Mouse (Mus musculus) skeletal muscle tissue, adult 2 months (tissue): Measurements from ENCODE around the gene Ttyh3.
A peak's percentile ranks its signal among the peaks of the same experiment; 100 is the strongest.

ENCODE experiments used
- DNase-seq: peaks from one replicate; pipeline ENCODE4 v3.0.0-alpha.2; 2012; ENCODE audit warnings: low read depth, low spot score

The Ttyh3 gene

DNA sequence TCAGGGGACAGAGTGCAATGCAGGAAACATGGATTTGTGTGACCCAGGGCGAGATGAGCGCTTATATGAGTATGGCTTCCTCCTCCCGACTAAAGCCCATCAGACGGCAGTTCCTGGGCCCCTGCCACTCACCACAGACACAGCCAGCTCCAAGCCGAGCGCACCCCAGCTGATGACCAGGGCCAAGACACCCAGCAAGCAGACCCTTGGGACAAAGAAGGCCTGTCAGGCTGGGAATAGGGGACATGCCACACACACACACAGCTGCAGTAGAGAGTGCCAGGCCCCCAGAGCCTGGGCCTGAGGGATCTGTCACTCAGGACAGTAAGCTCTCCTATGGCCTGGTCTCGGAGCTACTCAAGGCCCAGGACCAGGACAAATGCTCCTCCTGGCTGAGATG, 15.4 kb downstream of the Ttyh3 start:
- DNase-seq = no peak

DNA sequence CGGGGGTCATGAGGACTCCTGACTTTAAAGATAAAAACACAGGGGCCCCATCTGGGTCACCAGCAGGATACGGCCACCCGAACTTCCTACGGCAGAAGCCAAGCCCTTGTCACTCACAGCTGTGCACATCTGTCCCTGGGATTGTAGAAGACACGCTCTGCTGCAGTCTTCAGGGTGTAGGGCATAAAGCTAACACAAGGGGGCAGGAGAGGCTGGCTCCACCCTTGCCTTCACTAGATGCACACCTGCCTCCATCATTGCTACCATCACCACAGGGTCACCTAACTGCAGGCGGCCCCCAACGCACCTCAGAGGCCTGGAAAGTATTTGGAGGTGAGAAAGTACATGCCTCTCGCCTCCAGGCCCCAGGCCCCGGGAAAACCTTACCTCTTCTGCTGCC, 19.8 kb downstream of the Ttyh3 start:
- no peak for DNase-seq

DNA sequence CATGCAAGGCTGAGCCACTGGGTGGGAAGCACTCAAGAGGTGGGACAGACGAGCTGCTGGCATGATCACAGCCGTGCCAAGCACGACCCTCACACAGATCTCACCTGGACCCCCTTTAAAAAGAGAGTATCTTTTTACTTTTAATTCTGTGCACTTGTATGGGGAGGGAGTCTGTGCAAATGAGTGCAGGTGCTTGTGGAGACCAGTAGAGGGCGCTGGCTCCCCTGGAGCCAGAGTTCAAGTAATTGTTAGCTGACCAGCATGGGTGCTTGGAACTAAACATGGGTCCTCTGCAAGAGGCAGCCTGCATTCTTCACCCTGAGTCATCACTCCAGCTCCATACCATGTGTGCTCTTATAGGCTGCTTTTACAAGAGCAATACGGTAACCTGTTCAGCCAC, 21.3 kb downstream of the Ttyh3 start:
- DNase-seq = no peak

DNA sequence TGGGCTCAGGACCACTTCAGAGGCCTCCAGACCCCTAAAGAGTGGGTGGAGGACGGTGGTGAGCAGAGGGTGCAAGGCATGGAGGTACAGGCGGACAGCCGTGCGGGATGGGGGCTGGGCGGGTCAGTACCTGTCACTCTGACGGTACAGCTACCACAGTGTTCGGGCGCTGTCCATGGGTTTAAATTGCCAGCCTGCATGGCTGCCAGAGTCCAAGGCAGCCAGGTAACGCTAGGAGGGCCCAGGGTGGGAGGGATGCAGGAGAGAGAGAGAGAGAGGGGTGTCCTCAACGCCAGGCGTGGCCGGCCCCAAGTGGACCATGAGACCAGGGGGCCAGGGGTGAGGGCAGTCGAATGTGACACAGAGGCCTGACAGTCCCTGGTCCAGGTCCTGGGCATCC, 23.9 kb downstream of the Ttyh3 start:
- no peak for DNase-seq

DNA sequence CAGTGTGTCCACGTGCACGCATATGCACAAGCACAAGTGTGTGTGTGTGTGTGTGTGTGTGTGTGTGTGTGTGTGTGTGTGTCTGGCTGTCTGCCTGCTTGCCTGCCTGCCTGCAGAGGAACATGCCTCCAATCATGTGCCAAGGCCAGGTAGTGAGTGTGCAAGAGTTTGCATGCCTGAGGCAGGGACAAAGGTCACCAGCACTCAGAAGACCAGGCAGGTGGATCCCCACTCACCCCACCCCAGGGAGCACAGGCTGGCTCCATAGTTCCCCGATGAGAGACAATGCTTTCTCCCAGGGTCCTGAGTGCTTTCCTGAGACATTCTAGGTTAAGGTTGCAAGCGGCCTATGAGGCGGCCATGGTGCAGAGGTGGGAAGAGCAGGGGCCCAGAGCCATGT, 24.6 kb downstream of the Ttyh3 start:
- no peak for DNase-seq

DNA sequence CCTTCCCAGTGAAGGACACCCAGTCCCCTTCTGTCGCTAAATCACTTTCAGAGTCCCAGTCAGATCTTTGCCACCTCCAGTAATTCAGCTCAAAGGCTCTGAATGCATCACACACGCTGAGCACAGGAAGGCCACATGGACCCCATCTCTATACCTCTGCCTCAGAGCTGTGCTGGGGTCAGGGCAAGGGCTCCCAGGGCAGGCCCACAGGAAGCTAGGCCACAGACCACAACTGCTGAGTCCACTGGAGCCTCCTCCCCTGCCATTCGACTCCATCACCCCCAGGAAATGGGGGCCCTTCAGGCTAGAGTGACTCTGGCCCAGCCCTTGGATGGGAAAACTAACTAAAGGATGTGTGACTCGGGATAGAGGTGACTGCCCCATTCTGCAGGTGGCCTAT, 25.0 kb downstream of the Ttyh3 start:
- no peak for DNase-seq

DNA sequence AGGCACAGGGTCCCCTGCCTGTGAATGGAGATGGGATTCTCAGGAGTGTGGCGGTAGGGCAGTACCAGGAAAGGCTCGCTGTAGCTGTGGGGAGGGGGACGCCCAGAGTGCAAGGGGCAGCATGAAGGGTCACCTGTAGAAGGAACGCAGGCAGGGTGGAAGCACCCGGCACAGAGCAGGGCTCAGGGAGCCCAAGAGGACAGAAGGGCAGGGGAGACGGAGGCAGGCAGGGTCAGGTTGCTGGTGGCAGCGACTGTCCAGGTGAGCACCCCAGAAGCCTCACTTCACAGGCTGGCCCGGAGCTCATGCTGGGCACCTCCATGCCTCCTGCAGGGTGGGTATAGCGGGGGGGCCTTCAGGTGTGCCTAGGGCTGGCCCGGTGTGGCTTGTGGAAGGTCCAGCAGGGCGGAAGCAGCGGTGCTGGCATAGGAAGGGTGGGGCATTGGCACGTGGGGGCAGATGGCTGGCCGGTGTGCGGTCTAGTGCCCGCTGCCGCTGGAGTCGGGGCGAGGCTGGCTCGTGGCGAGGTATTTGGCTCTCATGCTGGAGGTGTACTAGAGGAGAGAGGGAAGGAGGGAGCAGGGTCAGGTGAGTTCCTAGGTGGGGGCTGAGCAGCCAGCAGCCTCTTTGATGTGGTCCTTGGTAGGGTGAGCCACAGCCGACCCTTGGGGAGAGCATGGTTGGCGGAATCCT, 25.7 kb downstream of the Ttyh3 start:
- DNase-seq = no peak

DNA sequence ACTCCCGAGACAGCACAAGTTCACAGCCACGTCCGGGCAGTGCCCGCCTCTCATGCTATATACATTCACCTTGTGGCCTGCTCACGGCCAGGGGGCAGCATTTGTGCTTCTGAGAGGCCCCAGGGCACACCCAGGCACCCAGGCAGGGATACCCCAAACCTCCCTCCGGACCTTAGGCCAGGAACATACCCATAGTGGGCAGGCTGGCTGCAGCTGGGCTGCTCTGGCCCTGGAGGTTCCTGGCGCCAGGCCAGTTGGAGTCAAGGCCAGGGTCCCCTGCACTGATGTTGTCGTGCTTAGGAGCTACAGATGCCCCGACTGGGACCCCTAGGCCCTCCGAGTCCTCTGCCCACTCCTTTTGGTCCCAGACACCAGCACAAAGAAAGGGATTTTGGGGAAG, 27.3 kb downstream of the Ttyh3 start:
- no peak for DNase-seq

DNA sequence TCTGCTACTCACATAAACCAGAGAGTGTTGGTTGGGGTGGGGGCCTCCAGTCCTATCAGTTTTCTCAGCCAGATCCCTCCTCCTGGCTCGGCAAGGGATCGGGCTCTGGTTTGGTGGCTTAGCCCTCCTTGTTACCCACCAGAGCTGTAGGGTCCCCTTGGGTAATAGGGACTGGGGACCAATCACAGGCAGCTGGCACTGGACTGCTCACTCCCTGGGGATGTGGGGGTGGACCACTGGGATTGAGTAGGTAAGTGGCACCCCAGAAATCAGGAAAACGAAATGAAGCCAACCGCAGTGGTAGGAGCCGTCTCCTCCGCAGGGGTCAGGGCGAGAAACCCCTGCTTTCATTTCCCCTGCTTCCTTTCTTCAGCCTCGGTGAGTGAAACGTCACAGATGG, 27.7 kb downstream of the Ttyh3 start:
- DNase-seq = no peak

DNA sequence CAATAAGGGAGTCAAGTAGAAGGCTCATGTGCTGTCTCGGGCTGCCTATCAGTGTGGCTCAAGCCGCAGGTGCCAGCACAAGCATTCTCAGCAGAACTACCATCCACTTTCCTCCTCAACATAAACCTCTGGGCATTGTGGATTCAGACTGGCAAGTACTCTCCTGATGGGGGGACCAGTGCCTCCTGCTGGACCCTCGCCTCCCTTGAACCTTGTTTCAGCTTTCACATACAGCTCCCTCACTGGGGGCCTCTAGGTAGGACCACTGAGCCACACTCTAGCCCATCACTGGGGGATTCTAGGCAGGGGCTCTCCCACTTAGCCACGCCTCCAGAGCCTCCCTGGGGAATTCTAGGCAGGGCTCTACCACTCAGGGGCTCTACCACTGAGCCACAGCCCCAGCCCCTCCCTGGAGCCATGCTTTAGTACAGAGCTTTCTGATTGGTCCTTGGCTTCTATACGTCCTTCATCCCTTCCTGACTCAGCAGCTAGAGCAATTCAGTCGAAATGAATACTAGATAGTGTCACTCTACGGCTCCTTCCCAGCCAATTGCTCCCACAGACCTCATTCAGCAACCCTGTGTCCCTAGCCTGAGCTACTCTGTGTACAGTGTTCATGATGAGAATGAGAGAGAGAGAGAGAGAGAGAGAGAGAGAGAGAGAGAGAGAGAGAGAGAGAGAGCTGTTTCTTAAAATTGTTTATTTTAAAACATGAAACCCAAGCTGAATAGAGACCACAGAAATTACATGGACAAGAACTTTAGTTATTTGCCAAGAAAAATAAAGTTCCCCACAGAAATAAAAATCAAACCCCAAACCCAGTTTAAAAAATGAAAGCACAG, 28.7 kb downstream of the Ttyh3 start:
- DNase-seq = no peak

DNA sequence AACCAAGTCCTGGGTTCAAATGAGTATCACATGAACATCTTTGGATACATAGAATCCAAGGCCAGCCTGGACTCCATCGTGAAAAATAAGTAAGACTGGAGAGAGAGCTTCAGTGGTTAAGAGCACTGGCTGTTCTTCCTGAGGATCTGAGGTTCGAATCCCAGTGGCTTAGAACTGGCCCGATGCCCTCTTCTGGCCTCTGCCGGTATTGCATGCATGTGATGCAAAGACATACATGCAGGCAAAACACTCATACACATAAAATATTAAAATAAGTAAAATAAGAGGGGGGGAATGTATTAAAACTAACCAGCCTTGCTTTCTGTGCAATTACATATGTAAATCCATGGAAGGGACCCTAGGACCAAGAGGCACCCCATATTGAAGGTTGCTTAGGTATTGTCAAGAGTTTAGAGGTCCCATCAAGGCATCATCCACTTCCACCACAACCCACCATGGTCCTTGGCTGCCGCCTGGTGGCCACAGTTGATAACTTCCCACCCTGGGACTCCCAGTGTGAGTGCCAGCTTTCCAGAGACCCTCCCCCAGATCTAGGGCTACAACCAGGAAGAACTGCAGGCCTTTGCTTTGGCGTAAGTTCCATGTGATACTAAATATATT, 29.6 kb downstream of the Ttyh3 start:
- no peak for DNase-seq

DNA sequence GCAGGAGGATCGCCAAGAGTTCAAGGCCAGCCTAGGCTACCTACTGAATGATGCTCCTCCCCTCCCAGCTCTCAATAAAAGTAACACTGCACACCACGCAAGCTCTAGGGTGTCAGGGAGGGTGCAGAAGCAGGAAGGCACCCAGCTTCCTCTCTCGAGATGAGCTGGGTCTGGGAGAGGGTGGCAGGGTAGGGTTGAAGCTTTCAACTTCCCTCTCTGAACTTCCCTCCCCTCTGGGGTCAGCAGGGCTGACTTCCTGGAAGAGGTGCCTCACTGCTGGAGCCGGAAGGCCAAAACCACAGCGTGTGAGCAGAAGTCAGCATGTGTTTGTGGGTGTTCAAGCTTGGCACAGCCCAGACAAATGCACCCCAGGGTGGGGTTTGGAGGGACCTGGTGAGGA, 31.1 kb downstream of the Ttyh3 start:
- DNase-seq = peak; percentile 79

DNA sequence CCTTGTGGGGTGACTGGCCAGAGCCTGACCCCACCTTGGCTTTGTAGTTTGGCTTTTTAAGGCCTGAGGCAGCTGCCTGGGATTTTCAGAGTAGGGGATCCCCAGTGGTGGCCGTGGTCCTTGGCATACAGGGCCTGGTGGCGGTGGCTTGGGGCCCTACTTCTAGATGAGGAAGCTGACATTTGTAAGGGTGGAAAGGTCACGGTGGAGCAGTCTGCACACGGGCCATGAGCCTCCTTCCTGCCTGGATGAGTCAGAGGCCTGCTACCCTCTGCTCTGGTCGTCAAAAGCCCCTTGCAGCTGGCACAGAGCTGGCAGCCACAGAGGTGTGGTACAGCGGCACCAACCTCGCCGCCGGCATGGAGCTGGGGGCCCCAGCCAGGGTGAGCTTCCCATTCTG, 32.1 kb downstream of the Ttyh3 start:
- no peak for DNase-seq

DNA sequence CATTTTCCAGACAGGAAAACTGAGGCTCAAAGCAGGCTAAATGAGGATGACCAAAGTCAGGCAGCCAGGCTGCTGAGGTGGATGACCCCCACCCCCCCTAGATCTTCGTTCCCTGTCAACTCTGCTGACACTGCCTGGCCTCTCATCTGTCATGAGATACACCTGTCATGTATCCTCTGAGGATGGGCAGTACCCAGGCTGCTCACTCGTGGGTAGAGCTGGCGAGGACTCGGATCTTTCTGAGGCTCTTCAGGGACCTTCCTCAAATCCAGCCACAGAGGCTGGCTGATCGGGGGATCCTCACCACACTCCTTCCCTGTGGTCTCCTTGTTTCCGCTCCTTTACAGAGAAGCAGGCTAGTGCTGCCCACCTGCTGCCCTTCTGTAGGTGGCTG, 32.7 kb downstream of the Ttyh3 start:
- no peak for DNase-seq

DNA sequence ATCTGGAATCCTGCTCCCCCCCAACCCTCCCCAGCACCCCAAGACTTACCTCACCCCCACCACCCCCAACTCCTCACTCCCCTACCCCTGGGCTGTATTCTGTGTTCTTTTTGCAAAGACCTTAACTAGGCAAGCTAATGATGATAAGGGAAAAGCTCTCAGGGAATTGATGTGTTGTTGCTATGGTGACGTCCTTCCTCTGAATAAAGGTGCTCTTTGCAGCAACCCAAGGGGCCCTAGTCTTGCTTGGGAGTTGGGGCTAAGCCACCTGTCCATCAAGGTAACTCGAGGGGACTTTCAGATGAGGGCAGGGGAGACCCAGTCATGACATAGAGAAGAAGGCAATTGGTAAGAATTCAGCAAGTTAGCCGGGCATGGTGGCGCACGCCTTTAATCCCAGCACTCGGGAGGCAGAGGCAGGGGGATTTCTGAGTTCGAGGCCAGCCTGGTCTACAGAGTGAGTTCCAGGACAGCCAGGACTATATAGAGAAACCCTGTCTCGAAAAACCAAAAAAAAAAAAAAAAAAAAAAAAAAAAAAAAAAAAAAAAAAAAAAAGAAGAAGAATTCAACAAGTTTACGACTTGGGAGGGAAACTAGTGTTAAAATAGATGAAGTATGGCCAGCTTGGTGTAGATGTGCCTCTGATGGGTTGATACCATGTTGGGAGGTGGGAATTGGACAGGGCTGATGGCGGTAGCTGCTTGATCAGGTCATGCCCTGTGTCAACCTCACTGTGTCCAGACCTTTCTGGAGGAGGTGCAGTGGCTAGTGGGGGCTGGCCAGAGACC, 33.3 kb downstream of the Ttyh3 start:
- DNase-seq = no peak

DNA sequence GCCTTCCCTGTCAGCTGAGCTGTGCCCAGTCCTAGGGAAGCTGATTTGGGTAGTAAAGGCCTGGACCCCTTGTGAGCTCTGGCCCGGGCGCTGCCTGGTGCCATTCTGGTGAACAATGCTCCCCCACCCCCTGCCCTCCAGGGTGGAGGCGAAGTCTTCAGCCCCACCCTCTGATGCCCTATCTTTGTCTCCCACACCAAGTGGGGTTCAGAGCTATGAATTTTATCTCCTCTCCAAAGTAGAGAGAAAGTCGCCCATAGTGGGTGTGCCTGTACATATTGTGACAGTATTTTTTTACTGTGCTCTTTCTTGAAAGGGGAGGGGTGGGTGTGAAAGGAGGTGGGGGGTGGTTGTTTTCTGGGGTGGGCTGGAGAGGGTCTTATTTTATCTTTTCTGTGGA, 34.0 kb downstream of the Ttyh3 start:
- no peak for DNase-seq

DNA sequence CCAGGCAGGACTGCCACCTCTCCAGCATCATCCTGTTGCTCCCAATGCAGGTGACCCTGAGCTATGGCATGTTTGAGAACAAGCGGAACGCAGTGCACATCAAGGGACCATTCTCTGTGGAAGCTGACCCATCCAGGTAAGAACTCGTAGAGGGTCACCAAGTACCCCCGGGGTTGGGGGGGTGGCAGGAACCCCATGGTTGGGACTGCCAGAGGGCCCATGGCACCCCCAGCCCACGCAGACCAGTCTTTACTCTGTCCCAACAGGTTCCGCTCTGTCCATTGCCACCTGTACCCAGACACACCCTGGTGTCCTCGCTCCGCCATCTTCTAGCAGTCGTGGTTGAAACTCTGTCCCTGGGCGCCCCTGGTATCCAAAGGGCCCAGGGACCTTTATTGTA, 34.7 kb downstream of the Ttyh3 start:
- DNase-seq = no peak

DNA sequence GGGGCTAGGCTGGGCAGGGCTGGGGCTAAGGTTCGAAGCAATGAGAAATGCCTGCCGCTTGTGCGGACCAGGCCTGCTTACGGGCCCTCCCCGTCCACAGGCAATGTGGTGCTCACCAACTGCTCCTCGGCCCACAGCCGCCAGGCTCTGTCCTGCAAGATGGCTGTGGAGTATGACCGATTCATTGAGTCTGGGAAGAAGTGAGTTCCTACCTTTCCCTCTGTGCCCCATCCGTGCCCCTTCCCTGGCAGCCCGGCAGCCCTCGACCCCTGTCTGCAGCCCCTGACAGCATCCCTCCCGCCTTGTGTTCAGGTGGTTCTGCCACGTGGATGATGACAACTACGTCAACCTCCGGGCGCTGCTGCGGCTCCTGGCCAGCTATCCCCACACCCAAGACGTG, 36.6 kb downstream of the Ttyh3 start:
- DNase-seq = no peak

DNA sequence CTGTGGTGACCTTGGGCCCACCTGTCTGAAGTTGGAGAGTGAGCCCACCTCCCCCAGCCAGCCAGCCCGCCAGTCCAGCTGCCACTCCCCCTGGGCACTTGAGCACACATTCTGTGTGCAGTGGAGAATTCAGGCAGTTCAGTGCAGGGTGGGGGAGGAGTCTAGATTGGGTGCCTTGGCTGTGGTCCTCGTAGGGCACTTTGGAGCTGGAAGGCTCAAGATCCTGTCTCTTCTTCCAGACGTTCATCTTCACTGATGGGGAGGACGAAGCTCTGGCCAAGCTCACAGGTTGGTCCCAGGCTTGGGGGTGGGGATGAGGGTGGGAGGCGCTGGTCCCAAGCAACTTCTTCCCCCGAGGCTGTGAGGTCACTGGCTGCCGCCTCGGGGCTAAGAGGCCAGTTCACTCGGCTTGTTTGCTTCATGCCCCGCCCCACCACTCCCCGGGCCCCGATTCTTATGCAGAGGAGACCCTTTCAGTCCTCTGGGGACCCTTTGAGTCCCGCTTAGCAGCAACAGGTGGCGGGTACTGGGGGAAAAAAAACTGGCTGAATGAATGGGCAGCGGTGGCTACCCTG, 37.1 kb downstream of the Ttyh3 start:
- no peak for DNase-seq

DNA sequence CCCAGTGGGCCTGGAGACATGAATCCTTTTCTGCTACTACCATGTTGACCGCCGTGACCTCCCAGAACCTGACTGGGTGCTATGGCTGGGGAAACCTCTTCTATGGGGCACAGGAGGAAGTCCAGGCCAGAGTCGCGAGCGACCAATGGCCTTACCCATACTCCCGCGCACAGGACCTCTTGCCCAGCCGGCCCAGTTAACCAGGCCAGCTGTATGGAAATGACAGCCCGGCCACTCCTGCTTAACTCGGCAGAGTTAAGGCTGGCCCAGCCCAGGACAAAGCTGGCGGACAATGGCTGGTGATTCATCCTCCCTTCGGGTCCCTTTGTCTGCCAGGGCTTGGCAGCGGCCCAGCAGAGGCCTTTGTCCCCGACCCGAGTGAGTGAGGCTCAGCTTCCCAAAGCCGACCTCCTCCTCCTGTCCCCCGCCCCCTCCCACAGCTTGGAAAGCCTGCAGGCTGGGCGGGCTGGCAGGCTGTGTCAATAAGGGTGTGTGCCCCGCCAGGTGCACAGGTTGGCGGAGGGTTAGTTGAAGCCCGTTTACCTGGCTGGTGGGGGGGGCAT, 37.7 kb downstream of the Ttyh3 start:
- peak; percentile 74 for DNase-seq

DNA sequence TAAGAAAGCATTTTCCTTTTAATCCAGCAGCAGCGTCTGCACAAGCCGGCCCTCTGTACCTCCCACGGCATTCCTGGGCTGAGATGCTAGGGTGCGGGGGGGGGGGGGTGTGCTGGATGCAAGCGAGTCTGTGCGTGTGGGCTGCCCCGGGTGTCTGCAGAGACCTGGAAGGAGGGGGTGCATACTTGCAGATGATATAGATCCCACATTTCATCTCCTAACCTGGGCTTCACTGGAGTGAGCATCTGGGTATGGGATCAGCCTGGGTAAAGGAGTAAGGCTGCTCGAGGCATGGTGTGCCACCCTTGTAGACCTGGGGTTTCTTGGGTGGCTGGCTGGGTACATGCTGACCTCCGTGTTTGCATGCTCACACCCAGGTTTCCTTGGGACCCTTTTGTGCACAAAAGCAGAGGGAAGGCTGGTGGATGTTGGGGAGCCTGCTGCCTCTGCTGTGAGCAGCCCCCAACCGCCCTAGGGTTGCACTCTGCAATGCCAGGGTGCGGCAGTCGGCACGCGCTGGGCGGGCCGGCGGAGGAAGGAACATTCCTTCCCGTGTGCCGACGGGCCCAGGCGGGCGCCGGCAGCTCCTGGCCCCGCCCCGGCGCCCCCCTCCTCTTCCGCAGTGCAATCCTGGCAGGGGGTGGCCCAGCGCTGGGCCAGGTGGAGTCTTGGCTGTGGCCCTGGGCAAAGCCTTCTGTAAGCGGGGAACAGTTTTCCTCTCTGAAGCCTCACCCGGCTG, 38.4 kb downstream of the Ttyh3 start:
- no peak for DNase-seq
